Mouse (Mus musculus): ENCODE results near the gene Hdac7.

DNA sequence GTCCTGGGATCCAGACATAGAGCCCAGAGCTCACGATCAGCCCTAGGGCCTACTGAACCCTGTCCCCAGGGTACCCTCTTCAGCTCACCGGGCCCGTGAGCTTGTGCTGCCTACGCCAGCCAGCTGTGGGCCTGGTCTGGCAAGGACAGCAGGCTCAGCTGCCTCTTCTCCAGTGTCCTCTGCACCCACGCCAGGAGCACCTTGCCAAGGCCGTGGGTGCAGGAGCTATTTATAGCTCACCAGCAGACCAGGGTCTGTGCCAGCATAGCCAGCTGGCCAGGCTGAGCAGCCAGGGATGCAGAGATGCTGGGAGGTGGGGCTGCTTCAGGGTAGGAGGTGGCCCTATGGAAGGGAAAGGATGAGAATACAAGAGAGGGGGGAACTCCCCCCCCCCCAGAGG, 32.2 kb downstream of the Hdac7 start:
- TF ChIP-seq POLR2A (IDR thresholded peaks at IDR 0.05; ENCODE audit: borderline replicate concordance, control insufficient read depth, low read depth, low read length) (no peak), CTCF (IDR thresholded peaks at IDR 0.05; ENCODE audit: control insufficient read depth, insufficient read depth, low read length) (no peak)
